Mouse (Mus musculus) MEL (cell line): ENCODE measurements around the gene Pawr. TPM values are rescaled to one million over a fixed set of nuclear protein-coding genes. Genes with fewer than 3 reads are reported as not detected.

Experiments
- DNase-seq: peaks from one replicate; pipeline ENCODE4 v3.0.0; 2011; ENCODE audit warnings: low read depth, low spot score
- H3K27ac ChIP-seq: 2 replicates; pipeline ENCODE4 v1.5.1; 2012; ENCODE audit warnings: low read depth, mild to moderate bottlenecking, control low read depth, low read length, moderate library complexity; ENCODE audit not compliant: control insufficient read depth
- H3K27me3 ChIP-seq, 2 experiments: fragments of 150-350 bp in 1 of 2; sonication (generic) in 1 of 2; 2 replicates each; pipeline ENCODE4 v1.6.1; 2012; ENCODE audit warnings: low read length in 2 of 2, mild to moderate bottlenecking in 2 of 2, improper control_type of control experiment in 1 of 2, moderate library complexity in 1 of 2; ENCODE audit not compliant: insufficient read depth in 2 of 2, control insufficient read depth in 1 of 2
- H3K36me3 ChIP-seq, 2 experiments: 2 replicates each; pipeline ENCODE4 v1.6.1; 2012 to 2014; ENCODE audit warnings: low read length in 2 of 2, improper control_type of control experiment in 1 of 2, inconsistent platforms in 1 of 2, mild to moderate bottlenecking in 1 of 2; ENCODE audit not compliant: insufficient read depth in 2 of 2, control insufficient read depth in 1 of 2
- H3K4me1 ChIP-seq, 2 experiments: fragments of 150-350 bp in 1 of 2; sonication (generic) in 1 of 2; 2 replicates each; pipeline ENCODE4 v1.6.1; 2012; ENCODE audit warnings: low read length in 2 of 2, improper control_type of control experiment in 1 of 2, mild to moderate bottlenecking in 1 of 2; ENCODE audit not compliant: insufficient read depth in 2 of 2, control insufficient read depth in 1 of 2
- H3K4me3 ChIP-seq, 2 experiments: fragments of 150-350 bp in 1 of 2; sonication (generic) in 1 of 2; 2 replicates each; pipeline ENCODE4 v1.5.1; 2012; ENCODE audit warnings: low read depth in 2 of 2, low read length in 2 of 2, mild to moderate bottlenecking in 2 of 2, moderate library complexity in 2 of 2, control low read depth in 1 of 2, improper control_type of control experiment in 1 of 2; ENCODE audit not compliant: control insufficient read depth in 1 of 2, insufficient read depth in 1 of 2
- H3K79me2 ChIP-seq: 2 replicates; pipeline ENCODE4 v1.6.1; 2012; ENCODE audit warnings: mild to moderate bottlenecking, low read length, moderate library complexity; ENCODE audit not compliant: control insufficient read depth, poor library complexity, insufficient read depth
- H3K9ac ChIP-seq: 2 replicates; pipeline ENCODE4 v1.6.1; 2012; ENCODE audit warnings: low read depth, mild to moderate bottlenecking, control low read depth, low read length, moderate library complexity; ENCODE audit not compliant: control insufficient read depth, poor library complexity, severe bottlenecking
- H3K9me3 ChIP-seq: fragments of 150-350 bp; sonication (generic); replicated peaks from 2 replicates; pipeline ENCODE4 v1.6.1; 2012; ENCODE audit warnings: mild to moderate bottlenecking, low read length, improper control_type of control experiment, moderate library complexity; ENCODE audit not compliant: insufficient read depth
- BHLHE40 ChIP-seq: IDR thresholded peaks from 2 replicates; pipeline ENCODE4 v1.6.1; 2012; ENCODE audit warnings: low read depth, mild to moderate bottlenecking, inconsistent platforms, low read length, improper control_type of control experiment, borderline replicate concordance
- CHD1 ChIP-seq: IDR thresholded peaks from 2 replicates; pipeline ENCODE4 v1.6.1; 2012; ENCODE audit warnings: low read depth, mild to moderate bottlenecking, inconsistent platforms, low read length, improper control_type of control experiment
- CTCF ChIP-seq, 3 experiments: IDR thresholded peaks in 2 of 3; conservative IDR thresholded peaks in 1 of 3; 2 replicates each; pipeline ENCODE4 v1.5.1; 2011 to 2012; ENCODE audit warnings: low read length in 3 of 3, low read depth in 2 of 3, mild to moderate bottlenecking in 2 of 3, improper control_type of control experiment in 1 of 3, inconsistent platforms in 1 of 3, mixed read lengths in 1 of 3, moderate library complexity in 1 of 3; ENCODE audit not compliant: control insufficient read depth in 1 of 3, insufficient read depth in 1 of 3, poor library complexity in 1 of 3, severe bottlenecking in 1 of 3
- ETS1 ChIP-seq: IDR thresholded peaks from 2 replicates; pipeline ENCODE4 v1.6.1; 2012; ENCODE audit warnings: low read depth, mild to moderate bottlenecking, inconsistent platforms, low read length, improper control_type of control experiment, moderate library complexity
- GATA1 ChIP-seq: IDR thresholded peaks from 2 replicates; pipeline ENCODE4 v1.6.1; 2011; ENCODE audit warnings: low read depth, low read length, improper control_type of control experiment
- HCFC1 ChIP-seq: IDR thresholded peaks from 2 replicates; pipeline ENCODE4 v1.6.1; 2012; ENCODE audit warnings: low read depth, mild to moderate bottlenecking, inconsistent platforms, low read length, improper control_type of control experiment, moderate library complexity
- JUND ChIP-seq: IDR thresholded peaks from 2 replicates; pipeline ENCODE4 v1.6.1; 2011; ENCODE audit warnings: low read depth, mild to moderate bottlenecking, improper control_type of control experiment, low read length
- KAT2A ChIP-seq: conservative IDR thresholded peaks from 2 replicates; pipeline ENCODE4 v1.6.1; 2012; ENCODE audit warnings: low read depth, low read length, improper control_type of control experiment, inconsistent platforms
- MAFK ChIP-seq: IDR thresholded peaks from 2 replicates; pipeline ENCODE4 v1.6.1; 2011; ENCODE audit warnings: low read depth, mild to moderate bottlenecking, low read length, improper control_type of control experiment, borderline replicate concordance
- MAX ChIP-seq: IDR thresholded peaks from 2 replicates; pipeline ENCODE4 v1.6.1; 2011; ENCODE audit warnings: low read length, improper control_type of control experiment
- MAZ ChIP-seq: IDR thresholded peaks from 2 replicates; pipeline ENCODE4 v1.6.1; 2012; ENCODE audit warnings: low read depth, mild to moderate bottlenecking, inconsistent platforms, low read length, improper control_type of control experiment
- NELFE ChIP-seq: IDR thresholded peaks from 2 replicates; pipeline ENCODE4 v1.6.1; 2011; ENCODE audit warnings: low read depth, low read length, improper control_type of control experiment
- POLR2A ChIP-seq, 2 experiments: IDR thresholded peaks; 2 replicates each; pipeline ENCODE4 v1.6.1; 2011 to 2012; ENCODE audit warnings: low read length in 2 of 2, mild to moderate bottlenecking in 2 of 2, control low read depth in 1 of 2, improper control_type of control experiment in 1 of 2, low read depth in 1 of 2, moderate library complexity in 1 of 2; ENCODE audit not compliant: control insufficient read depth in 1 of 2, insufficient read depth in 1 of 2, poor library complexity in 1 of 2
- POLR2AphosphoS5 ChIP-seq: IDR thresholded peaks from 2 replicates; pipeline ENCODE4 v1.6.1; 2012; ENCODE audit warnings: low read depth, borderline replicate concordance, mild to moderate bottlenecking, inconsistent platforms, low read length, moderate library complexity, mixed read lengths
- SMC3 ChIP-seq: IDR thresholded peaks from 2 replicates; pipeline ENCODE4 v1.6.1; 2011; ENCODE audit warnings: low read depth, low read length, improper control_type of control experiment
- TAL1 ChIP-seq: IDR thresholded peaks from 2 replicates; pipeline ENCODE4 v1.6.1; 2012; ENCODE audit warnings: mild to moderate bottlenecking, inconsistent platforms, low read length, moderate library complexity, mixed read lengths
- TCF12 ChIP-seq: IDR thresholded peaks from 2 replicates; pipeline ENCODE4 v1.6.1; 2014; ENCODE audit warnings: low read depth, mild to moderate bottlenecking, inconsistent platforms, low read length, improper control_type of control experiment, moderate library complexity
- USF2 ChIP-seq, 2 experiments: IDR thresholded peaks; 2 replicates each; pipeline ENCODE4 v1.6.1; 2011 to 2012; ENCODE audit warnings: improper control_type of control experiment in 2 of 2, low read length in 2 of 2, borderline replicate concordance in 1 of 2, inconsistent platforms in 1 of 2, low read depth in 1 of 2, mild to moderate bottlenecking in 1 of 2; ENCODE audit not compliant: insufficient read depth in 1 of 2
- ZC3H11A ChIP-seq: IDR thresholded peaks from 2 replicates; pipeline ENCODE4 v1.6.1; 2012; ENCODE audit warnings: low read depth, mild to moderate bottlenecking, inconsistent platforms, low read length, improper control_type of control experiment
- ZKSCAN1 ChIP-seq: IDR thresholded peaks from 2 replicates; pipeline ENCODE4 v1.6.1; 2012; ENCODE audit warnings: low read depth, mild to moderate bottlenecking, inconsistent platforms, low read length, improper control_type of control experiment, moderate library complexity
- ZMIZ1 ChIP-seq: IDR thresholded peaks from 2 replicates; pipeline ENCODE4 v1.6.1; 2012; ENCODE audit warnings: low read depth, mild to moderate bottlenecking, inconsistent platforms, low read length, improper control_type of control experiment, moderate library complexity
- ZNF384 ChIP-seq: IDR thresholded peaks from 2 replicates; pipeline ENCODE4 v1.6.1; 2012; ENCODE audit warnings: low read depth, mild to moderate bottlenecking, inconsistent platforms, low read length, improper control_type of control experiment
- polyA plus RNA-seq, 2 experiments: library from polyadenylated mRNA; stranded (reverse) in 1 of 2; unstranded in 1 of 2; fragments of >175 nt in 1 of 2; fragments of >200 nt in 1 of 2; gene quantifications; 2 replicates each; pipeline versions ENCODE4 v1.2.1 to v1.2.4; 2012; ENCODE audit warnings: low replicate concordance in 2 of 2, low read depth in 1 of 2; ENCODE audit not compliant: insufficient read length in 2 of 2, insufficient read depth in 1 of 2, missing spikeins in 1 of 2
- total RNA-seq: library from RNA; depleted of rRNA; stranded (reverse); fragments of 300-350 nt; gene quantifications from 2 replicates; pipeline ENCODE4 v1.2.3, GENCODE M21; 2012

The Pawr gene
- total and polyA plus RNA-seq, 3 experiments, result 20.7 to 29.6 TPM; not detected in 1

GRCm38 (mm10) chr10:108451516-108451915, 119.6 kb downstream of the Pawr start:
- H3K9ac ChIP-seq, result no peak overlapping the region
- DNase-seq, result peak; percentile 42
- TF ChIP-seq MAX (no peak), KAT2A (no peak), CTCF (IDR thresholded peaks at IDR 0.05 in 2 of 3, conservative IDR thresholded peaks at IDR 0.05 in 1 of 3; ENCODE audit: control insufficient read depth in 1 of 3, insufficient read depth in 1 of 3, low read depth in 2 of 3, low read length in 3 of 3, poor library complexity in 1 of 3, severe bottlenecking in 1 of 3) (no peak), HCFC1 (no peak), BHLHE40 (no peak), SMC3 (no peak), POLR2AphosphoS5 (no peak), ZKSCAN1 (no peak), NELFE (no peak), ZNF384 (no peak), TCF12 (no peak), GATA1 (no peak)
- TF ChIP-seq, all 39 proteins: peak for 0
- H3K79me2 ChIP-seq, result no peaks in the 10 kb centered on the region
- H3K9me3 ChIP-seq, result no peaks in the 10 kb centered on the region
- H3K27me3 ChIP-seq, result no peaks in the 10 kb centered on the region; a peak in 1 of 4 replicates
- H3K36me3 ChIP-seq, result peaks cover 0 to 7% of the 10 kb centered on the region in 2 experiments; a peak in 2 of 4 replicates
- no peak overlapping the region for H3K4me3 ChIP-seq
- no peak overlapping the region for H3K27ac ChIP-seq
- peaks cover 0 to 13% of the 10 kb centered on the region in 2 experiments; a peak in 3 of 4 replicates for H3K4me1 ChIP-seq

GRCm38 (mm10) chr10:108452421-108452820, 120.5 kb downstream of the Pawr start:
- no peaks in the 10 kb centered on the region; a peak in 1 of 4 replicates for H3K27me3 ChIP-seq
- TF ChIP-seq JUND (no peak), HCFC1 (no peak), NELFE (no peak), POLR2AphosphoS5 (no peak), POLR2A (IDR thresholded peaks at IDR 0.05; ENCODE audit: control insufficient read depth in 1 of 2, insufficient read depth in 1 of 2, low read depth in 1 of 2, low read length in 2 of 2, poor library complexity in 1 of 2) (no peak), CTCF (IDR thresholded peaks at IDR 0.05 in 2 of 3, conservative IDR thresholded peaks at IDR 0.05 in 1 of 3; ENCODE audit: control insufficient read depth in 1 of 3, insufficient read depth in 1 of 3, low read depth in 2 of 3, low read length in 3 of 3, poor library complexity in 1 of 3, severe bottlenecking in 1 of 3) (no peak), ETS1 (no peak), USF2 (IDR thresholded peaks at IDR 0.05; ENCODE audit: borderline replicate concordance in 1 of 2, insufficient read depth in 1 of 2, low read depth in 1 of 2, low read length in 2 of 2) (no peak), ZMIZ1 (no peak), TCF12 (no peak), MAFK (no peak), TAL1 (no peak), CHD1 (no peak), GATA1 (no peak), MAZ (no peak), ZC3H11A (no peak)
- no peak overlapping the region for H3K9ac ChIP-seq
- no peak overlapping the region for H3K4me3 ChIP-seq
- H3K79me2 ChIP-seq, result no peaks in the 10 kb centered on the region
- peaks cover 0 to 13% of the 10 kb centered on the region in 2 experiments; a peak in 3 of 4 replicates for H3K4me1 ChIP-seq
- peaks cover 0 to 7% of the 10 kb centered on the region in 2 experiments; a peak in 2 of 4 replicates for H3K36me3 ChIP-seq
- no peaks in the 10 kb centered on the region for H3K9me3 ChIP-seq
- H3K27ac ChIP-seq, result no peak overlapping the region
- DNase-seq, result no peak
